Mouse (Mus musculus): ENCODE measurements around the gene Drap1. TPM values are rescaled to one million over a fixed set of nuclear protein-coding genes. Genes with fewer than 3 reads are reported as not detected.

The Drap1 gene
- polyA plus RNA-seq, 1 experiment = 59.6 TPM

DNA sequence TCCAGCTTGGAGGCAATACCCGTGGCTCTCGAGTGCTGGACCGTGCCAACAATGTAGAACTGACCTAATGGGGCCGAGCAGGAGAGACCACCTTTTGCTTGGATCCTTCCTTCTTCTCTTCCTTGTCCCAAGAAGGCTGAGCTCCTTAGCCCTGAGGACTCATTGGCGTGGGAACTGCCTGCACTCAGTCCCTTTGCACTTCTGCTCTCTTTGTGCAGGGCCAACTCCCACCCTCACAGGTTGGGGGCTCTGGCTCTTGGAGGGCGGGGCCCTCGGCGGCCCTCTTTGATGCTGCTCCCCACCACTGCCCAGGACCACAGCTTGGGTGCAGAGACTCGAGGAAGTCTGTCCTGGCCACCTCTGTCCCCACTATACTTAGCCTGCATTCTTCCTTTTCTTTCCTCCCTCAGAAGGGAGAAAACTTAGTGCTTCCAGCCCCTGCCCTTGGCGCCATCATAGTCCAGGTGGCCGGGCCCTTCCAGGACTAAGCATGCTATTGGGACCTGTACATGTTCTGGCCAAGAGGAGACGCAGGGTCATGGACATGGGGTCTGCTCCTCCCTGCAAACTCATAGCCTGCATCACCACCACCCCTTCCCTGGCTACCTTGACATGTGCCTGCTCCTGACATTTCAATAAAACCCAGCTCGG lies 2.0 kb upstream of the Drap1 start:
- DNase-seq (ENCODE audit: low read depth in 1 of 2, low spot score in 2 of 2) = no peak
- TF ChIP-seq POLR2A (IDR thresholded peaks at IDR 0.05; ENCODE audit: low read depth, low read length) = no peak
- no peak for TF ChIP-seq CTCF (IDR thresholded peaks at IDR 0.05; ENCODE audit: extremely low read depth, insufficient read depth, insufficient read length, insufficient replicate concordance)
- Histone ChIP-seq H3K36me3 (ENCODE audit: control insufficient read depth, insufficient read depth, low read length) (peaks cover 25% of the 10 kb centered on the region), H3K4me1 (ENCODE audit: control insufficient read depth, insufficient read depth, insufficient read length) (peaks cover 16% of the 10 kb centered on the region), H3K27me3 (ENCODE audit: control insufficient read depth, insufficient read depth, low read length) (no peaks in the 10 kb centered on the region), H3K27ac (ENCODE audit: insufficient read depth, low read length) (no peak overlapping the region), H3K4me3 (ENCODE audit: extremely low read depth, insufficient read depth, insufficient read length) (no peak overlapping the region)
- 92% methylated on average over 13 of the region's 13 CpGs for WGBS

- no peak for DNase-seq (ENCODE audit: low read depth in 1 of 2, low spot score in 2 of 2)
- TF ChIP-seq CTCF (IDR thresholded peaks at IDR 0.05; ENCODE audit: extremely low read depth, insufficient read depth, insufficient read length, insufficient replicate concordance) = no peak
- no peak for TF ChIP-seq POLR2A (IDR thresholded peaks at IDR 0.05; ENCODE audit: low read depth, low read length)
- 86% methylated on average over 18 of the region's 18 CpGs for WGBS
Measured at GRCm38 (mm10) chr19:5425906-5426565, 1.3 kb upstream of the Drap1 start.

DNA sequence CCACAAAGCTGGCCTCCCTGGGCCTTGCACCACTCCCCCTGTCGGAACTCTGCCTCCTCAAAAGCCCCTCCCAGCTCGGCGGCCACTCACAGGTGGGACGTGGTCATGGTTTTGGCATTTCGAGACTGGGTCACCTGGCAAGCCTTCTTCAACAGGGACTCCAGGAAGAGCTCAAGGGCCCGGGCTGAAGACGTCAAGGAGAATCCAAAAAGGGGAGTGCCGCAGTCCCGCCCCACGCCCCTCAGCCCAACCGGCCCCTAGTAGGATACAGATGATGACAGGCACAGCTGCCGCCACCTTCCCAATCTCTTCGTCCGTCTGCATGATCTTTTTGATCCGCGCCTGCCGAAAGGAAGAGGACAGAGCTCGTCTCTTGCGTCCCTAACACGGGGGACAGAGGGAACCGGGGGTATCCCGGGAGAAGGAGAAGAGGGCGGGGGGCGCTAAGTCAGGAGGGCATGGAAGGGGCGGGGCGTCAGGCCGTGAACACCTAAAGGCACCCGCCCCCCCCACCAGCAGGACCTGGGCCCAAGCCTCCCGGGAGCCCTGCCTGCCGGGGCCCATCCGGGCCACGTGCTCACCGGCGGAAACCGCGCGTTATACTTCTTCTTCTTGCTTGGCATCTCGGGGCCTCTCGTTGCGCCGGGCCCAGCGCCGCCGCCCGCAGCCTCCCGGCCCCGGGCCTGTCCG lies 542 bp downstream of the Drap1 start:
- DNase-seq (ENCODE audit: low read depth in 1 of 2, low spot score in 2 of 2) = peak; percentile 37 to 72

More at GRCm38 (mm10) chr19:5425906-5426565, 1.3 kb upstream of the Drap1 start:
- Histone ChIP-seq H3K27me3 (ENCODE audit: control insufficient read depth, insufficient read depth, low read length) (no peaks in the 10 kb centered on the region), H3K4me3 (ENCODE audit: extremely low read depth, insufficient read depth, insufficient read length) (peak overlapping the region; percentile 96; the same call in 1 of the 2 replicates), H3K27ac (ENCODE audit: insufficient read depth, low read length) (peak overlapping the region; percentile 96), H3K36me3 (ENCODE audit: control insufficient read depth, insufficient read depth, low read length) (peaks cover 26% of the 10 kb centered on the region), H3K4me1 (ENCODE audit: control insufficient read depth, insufficient read depth, insufficient read length) (peaks cover 16% of the 10 kb centered on the region)

GRCm38 (mm10) chr19:5423561-5423960 lies 1.2 kb downstream of the Drap1 start:
- Histone ChIP-seq H3K36me3 (ENCODE audit: control insufficient read depth, insufficient read depth, low read length) (peaks cover 30% of the 10 kb centered on the region), H3K4me3 (ENCODE audit: extremely low read depth, insufficient read depth, insufficient read length) (peak overlapping the region; percentile 60; the same call in 1 of the 2 replicates), H3K27me3 (ENCODE audit: control insufficient read depth, insufficient read depth, low read length) (no peaks in the 10 kb centered on the region), H3K27ac (ENCODE audit: insufficient read depth, low read length) (no peak overlapping the region), H3K4me1 (ENCODE audit: control insufficient read depth, insufficient read depth, insufficient read length) (peaks cover 16% of the 10 kb centered on the region)
- 63% methylated on average over 12 of the region's 12 CpGs for WGBS
- no peak for DNase-seq (ENCODE audit: low read depth in 1 of 2, low spot score in 2 of 2)
- no peak for TF ChIP-seq POLR2A (IDR thresholded peaks at IDR 0.05; ENCODE audit: low read depth, low read length)
- no peak for TF ChIP-seq CTCF (IDR thresholded peaks at IDR 0.05; ENCODE audit: extremely low read depth, insufficient read depth, insufficient read length, insufficient replicate concordance)

More for the DNA sequence above, 542 bp downstream of the Drap1 start:
- TF ChIP-seq CTCF (IDR thresholded peaks at IDR 0.05; ENCODE audit: extremely low read depth, insufficient read depth, insufficient read length, insufficient replicate concordance) (no peak), POLR2A (IDR thresholded peaks at IDR 0.05; ENCODE audit: low read depth, low read length) (no peak)
- Histone ChIP-seq H3K4me3 (ENCODE audit: extremely low read depth, insufficient read depth, insufficient read length) (peak overlapping the region; percentile 60), H3K27ac (ENCODE audit: insufficient read depth, low read length) (peak overlapping the region; percentile 78), H3K4me1 (ENCODE audit: control insufficient read depth, insufficient read depth, insufficient read length) (peaks cover 16% of the 10 kb centered on the region), H3K27me3 (ENCODE audit: control insufficient read depth, insufficient read depth, low read length) (no peaks in the 10 kb centered on the region), H3K36me3 (ENCODE audit: control insufficient read depth, insufficient read depth, low read length) (peaks cover 29% of the 10 kb centered on the region)
- under 1% methylated on average over 44 of the region's 48 CpGs for WGBS

DNA sequence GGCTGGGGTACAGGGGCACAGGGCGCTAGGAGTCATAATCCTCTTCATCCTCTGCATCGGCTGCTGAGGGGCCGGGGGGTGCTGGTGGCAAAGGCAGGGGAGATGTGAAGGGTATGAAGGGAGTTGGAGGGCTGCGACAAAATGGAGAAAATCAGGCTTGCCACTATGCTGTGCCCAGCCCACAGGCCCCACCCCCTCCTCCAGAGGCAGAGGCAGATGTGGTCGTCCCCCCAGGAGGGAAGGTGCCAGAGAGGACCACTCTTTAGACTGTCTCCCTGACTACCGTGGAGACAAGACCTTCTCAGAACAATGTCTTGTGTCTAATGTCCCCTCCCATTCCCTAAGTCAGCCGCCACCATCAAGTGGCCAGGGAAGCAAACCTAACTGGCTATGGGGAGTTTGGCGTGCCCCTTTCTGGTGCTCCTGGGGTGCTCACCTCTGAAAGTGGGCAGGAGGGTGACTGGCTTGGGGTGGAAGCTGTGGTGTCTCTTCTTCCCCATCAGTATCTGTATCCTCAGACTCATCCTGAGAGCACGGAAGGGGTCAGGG lies 1.8 kb downstream of the Drap1 start:
- TF ChIP-seq POLR2A (IDR thresholded peaks at IDR 0.05; ENCODE audit: low read depth, low read length) (no peak), CTCF (IDR thresholded peaks at IDR 0.05; ENCODE audit: extremely low read depth, insufficient read depth, insufficient read length, insufficient replicate concordance) (no peak)
- no peak for DNase-seq (ENCODE audit: low read depth in 1 of 2, low spot score in 2 of 2)
- Histone ChIP-seq H3K4me3 (ENCODE audit: extremely low read depth, insufficient read depth, insufficient read length) (no peak overlapping the region), H3K27me3 (ENCODE audit: control insufficient read depth, insufficient read depth, low read length) (no peaks in the 10 kb centered on the region), H3K27ac (ENCODE audit: insufficient read depth, low read length) (no peak overlapping the region), H3K36me3 (ENCODE audit: control insufficient read depth, insufficient read depth, low read length) (peaks cover 34% of the 10 kb centered on the region), H3K4me1 (ENCODE audit: control insufficient read depth, insufficient read depth, insufficient read length) (peaks cover 16% of the 10 kb centered on the region)
- 87% methylated on average over 9 of the region's 9 CpGs for WGBS

- no peaks in the 10 kb centered on the region for H3K27me3 ChIP-seq (ENCODE audit: control insufficient read depth, insufficient read depth, low read length)
- no peak for DNase-seq (ENCODE audit: low read depth in 1 of 2, low spot score in 2 of 2)
- peaks cover 40% of the 10 kb centered on the region for H3K36me3 ChIP-seq (ENCODE audit: control insufficient read depth, insufficient read depth, low read length)
- H3K27ac ChIP-seq (ENCODE audit: insufficient read depth, low read length) = no peak overlapping the region
- WGBS = 88% methylated on average over 10 of the region's 10 CpGs
- no peak overlapping the region for H3K4me3 ChIP-seq (ENCODE audit: extremely low read depth, insufficient read depth, insufficient read length)
- TF ChIP-seq CTCF (IDR thresholded peaks at IDR 0.05; ENCODE audit: extremely low read depth, insufficient read depth, insufficient read length, insufficient replicate concordance) = no peak
- TF ChIP-seq POLR2A (IDR thresholded peaks at IDR 0.05; ENCODE audit: low read depth, low read length) = no peak
- H3K4me1 ChIP-seq (ENCODE audit: control insufficient read depth, insufficient read depth, insufficient read length) = peaks cover 16% of the 10 kb centered on the region
Measured at GRCm38 (mm10) chr19:5422267-5422666, 2.5 kb downstream of the Drap1 start.

Data from spleen, adult 2 months (tissue).